Mouse (Mus musculus) adrenal gland, adult 8-10 months (tissue): ENCODE data around the gene Pik3r2. TPM values are rescaled to one million over a fixed set of nuclear protein-coding genes. Genes with fewer than 3 reads are reported as not detected.
A peak's percentile ranks its signal among the peaks of the same experiment; 100 is the strongest.
"Not testable (repeated sequence)": the region's sequence is repeated elsewhere in the genome, so short reads cannot be mapped to it uniquely, and the experiment has no call there.

Experiments
- DNase-seq: peaks from one replicate; pipeline ENCODE4 v3.0.0; 2022
- total RNA-seq, 4 experiments: library from RNA; stranded (reverse); gene quantifications; 2 replicates each; pipeline ENCODE4 v1.2.4; 2022

The Pik3r2 gene
- 10 to 100 TPM; 44.0 to 73.8 (median 57.9) TPM for total RNA-seq

DNA sequence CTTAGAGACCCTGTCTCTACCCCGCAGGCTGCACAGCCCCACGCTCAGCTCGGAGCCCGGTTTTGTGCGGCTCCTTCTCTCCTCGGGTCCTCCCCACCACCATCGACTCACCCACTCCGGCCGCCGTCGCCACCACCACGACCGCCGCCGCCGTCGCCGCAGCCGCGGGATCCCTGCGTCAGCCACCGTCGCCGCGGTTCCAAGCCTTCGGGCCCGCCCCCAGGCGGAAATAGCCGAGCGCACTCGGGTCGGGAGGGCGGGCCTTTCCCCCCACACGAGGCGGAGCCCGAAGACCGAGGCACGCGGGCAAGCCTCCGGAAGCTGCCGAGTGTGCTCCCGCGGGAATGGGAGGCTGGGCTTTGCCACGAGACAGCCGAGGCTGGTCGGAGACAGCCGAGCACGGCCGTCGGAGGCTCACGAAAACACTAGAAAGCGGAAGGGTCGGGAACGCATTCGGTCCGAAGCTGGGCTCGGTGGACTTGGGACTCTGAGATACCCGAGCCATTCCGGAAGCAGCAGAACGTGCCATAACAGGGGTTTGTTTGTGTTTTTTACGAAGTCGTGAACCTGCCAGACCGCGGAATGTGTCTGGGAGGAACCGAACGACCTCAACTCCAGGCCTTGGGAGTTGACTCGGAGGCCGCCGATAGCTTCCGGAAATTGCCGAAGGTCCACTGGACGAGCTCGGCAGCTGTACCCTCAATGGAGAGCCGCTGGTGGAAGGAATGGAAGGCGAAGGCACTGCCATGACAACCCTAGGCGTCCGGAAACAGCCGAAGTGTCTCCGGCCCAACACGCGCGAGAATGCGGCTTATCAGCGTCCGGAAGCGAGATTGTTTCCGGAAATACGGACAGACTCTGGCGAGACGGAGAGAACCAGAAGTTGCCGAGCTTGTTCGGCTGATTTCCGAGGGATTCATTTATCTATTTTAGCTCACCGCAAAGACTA, at the start of gene Pik3r2:
TSS of gene Pik3r2 (minus strand) at position 218 of the 949 bp plus-strand sequence.
- DNase-seq = peak; percentile 97

GRCm38 (mm10) chr8:70825816-70826215, 49.3 kb upstream of the Pik3r2 start:
- DNase-seq = no peak

GRCm38 (mm10) chr8:70823802-70824201, 47.3 kb upstream of the Pik3r2 start:
- no peak for DNase-seq

DNA sequence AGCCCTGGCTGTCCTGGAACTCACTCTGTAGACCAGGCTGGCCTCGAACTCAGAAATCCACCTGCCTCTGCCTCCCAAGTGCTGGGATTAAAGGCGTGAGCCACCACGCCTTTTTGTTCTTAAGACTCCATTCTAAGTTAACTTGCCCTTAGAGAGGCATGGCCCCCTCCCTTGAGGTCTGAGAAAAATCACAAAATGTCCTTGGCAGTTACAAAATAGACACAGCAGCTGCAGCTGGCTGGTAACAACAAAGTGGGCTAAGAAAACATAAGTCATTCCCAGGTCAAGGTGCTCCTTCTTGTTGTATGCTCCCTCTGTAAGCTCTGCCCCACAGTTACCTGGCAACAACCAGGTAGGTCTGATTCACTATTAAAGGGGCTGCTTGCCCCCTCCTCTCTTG, 46.1 kb upstream of the Pik3r2 start:
- not testable (repeated sequence) for DNase-seq

GRCm38 (mm10) chr8:70821992-70822391, 45.5 kb upstream of the Pik3r2 start:
- no peak for DNase-seq

DNA sequence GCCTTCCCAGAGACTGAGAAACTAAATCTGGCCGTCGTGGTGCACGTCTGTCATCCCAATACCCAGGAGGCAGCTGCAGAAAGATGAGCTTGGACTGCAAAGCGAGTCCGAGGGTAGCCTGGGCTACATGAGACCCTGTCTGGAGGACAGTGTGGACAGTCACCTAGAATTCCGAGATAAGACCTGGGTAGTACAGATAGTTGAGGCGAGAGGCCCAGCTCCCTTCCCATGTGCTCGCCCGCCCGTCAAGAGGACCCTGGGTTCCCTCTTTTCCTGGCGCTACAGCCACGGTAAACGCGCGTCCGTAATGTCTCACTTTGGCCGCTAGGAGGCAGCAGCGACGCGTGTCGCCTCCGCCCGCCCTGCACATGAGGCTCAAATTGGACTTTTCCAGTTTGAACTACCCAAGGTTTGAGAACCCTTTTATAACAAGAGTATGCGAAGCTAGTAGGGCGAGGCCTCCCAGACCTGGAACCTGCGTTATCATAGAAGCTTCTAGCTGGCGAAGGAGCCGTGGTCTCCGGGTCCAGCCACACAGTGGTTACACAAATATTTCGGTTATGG, 45.0 kb upstream of the Pik3r2 start:
- no peak for DNase-seq

DNA sequence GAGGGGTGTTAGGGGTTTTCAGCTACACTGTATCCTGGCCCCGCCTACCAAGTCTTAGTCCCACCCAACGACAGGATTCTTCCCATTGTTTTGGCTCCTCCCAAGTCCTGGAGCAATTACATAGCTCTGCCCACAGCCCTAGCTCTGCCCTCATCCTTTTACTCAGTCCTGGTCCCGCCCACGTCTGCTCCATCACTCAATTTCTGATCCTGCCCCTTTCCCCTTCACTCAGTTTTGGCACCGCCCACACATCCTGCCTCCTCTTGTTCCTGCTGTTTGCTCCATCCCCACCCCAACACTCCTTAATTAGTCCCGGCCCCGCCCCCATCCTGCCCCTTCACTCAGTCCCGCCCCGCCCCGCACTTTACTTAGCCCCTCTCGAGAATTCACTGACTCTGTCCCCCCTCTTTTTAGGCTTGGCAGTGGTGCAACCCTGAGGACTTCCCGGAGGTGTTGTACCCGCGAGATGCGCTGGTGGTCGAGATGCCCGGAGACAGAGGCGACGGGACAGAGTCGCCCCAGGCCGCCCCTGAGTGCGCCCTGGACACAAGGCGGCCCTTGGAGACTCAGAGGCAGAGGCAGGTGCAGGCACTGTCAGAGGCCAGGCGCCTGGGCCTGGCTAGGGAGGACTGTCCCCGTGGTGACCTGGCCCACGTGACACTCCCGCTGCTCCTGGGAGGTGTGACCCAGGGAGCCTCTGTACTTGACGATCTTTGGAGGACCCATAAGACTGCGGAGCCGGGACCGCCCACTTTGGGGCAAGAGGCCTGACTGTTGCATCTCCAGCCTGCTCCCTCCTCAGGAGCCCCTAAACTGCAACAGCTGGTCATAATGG, 43.8 kb upstream of the Pik3r2 start:
- no peak for DNase-seq

GRCm38 (mm10) chr8:70816679-70817078, 40.2 kb upstream of the Pik3r2 start:
- no peak for DNase-seq

DNA sequence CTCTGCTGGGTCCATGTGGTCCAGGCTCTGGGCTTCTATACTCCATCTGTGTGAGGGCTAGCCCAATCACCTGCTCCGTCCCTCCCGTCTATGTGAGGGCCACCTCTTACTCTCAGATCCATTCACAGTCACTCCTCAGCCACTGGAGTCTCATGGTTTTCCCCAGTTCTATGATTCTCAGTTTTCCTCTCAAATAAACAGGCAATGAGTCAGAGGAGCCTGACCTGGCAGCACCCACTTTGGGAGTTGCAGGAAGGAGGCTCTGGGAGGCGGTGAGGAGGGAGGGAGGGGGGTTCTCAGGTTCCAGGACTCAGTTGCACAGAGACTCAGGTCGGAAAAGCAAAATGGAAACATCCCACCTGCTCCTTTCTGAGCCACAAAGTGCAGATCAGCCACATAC, 36.4 kb upstream of the Pik3r2 start:
- DNase-seq = no peak

GRCm38 (mm10) chr8:70812055-70812454, 35.5 kb upstream of the Pik3r2 start:
- no peak for DNase-seq

- DNase-seq = no peak
Observed at GRCm38 (mm10) chr8:70810962-70811680, 34.6 kb upstream of the Pik3r2 start.

- no peak for DNase-seq
Observed at GRCm38 (mm10) chr8:70808955-70809701, 32.6 kb upstream of the Pik3r2 start.

GRCm38 (mm10) chr8:70808239-70808638, 31.7 kb upstream of the Pik3r2 start, which contains the start of gene Il12rb1:
Gene Il12rb1 (plus strand): TSS chr8:70808449.
- DNase-seq = no peak

DNA sequence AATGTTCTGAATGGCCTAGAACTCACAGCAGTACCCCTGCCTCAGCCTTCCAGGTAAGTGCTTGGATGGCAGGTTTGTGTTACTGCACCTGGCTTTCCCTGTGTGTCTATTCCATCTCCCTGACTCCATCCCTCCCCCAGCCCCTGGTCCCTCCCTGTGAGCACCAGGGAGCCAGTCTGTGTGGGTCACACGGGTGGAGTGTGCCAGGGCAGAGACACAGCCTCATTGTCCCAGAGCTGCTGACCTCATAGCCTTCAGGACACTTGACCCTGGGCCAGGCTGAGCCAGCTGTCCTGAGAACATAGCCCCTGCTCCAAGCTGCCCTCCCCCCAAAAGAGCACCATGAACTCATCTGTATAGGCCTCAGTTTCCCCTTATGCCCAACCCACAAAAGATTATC, 30.8 kb upstream of the Pik3r2 start:
- no peak for DNase-seq

DNA sequence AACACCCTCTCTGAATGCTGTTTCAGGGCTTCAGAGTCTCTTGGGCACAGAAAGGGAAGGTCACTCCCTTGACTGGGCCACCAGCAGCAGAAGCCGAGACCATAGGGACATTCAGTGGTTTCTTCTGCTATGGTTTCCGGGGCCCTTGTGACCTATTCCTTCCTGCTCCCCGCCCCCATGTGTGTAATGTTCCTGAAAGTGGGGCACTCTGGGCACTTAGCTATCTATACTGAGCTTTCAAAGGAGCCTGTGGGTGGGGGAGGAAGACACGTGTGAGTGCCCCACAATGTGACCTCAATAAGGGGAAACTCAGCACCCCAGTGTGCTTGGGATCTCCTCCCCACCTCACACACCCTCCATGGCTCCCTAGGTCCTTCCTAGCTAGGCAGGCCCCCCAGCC, 30.0 kb upstream of the Pik3r2 start:
- no peak for DNase-seq

GRCm38 (mm10) chr8:70804481-70805206, 28.1 kb upstream of the Pik3r2 start, which contains the start of gene Mast3:
Gene Mast3 (minus strand): TSS chr8:70805054.
- peak; percentile 79 for DNase-seq

DNA sequence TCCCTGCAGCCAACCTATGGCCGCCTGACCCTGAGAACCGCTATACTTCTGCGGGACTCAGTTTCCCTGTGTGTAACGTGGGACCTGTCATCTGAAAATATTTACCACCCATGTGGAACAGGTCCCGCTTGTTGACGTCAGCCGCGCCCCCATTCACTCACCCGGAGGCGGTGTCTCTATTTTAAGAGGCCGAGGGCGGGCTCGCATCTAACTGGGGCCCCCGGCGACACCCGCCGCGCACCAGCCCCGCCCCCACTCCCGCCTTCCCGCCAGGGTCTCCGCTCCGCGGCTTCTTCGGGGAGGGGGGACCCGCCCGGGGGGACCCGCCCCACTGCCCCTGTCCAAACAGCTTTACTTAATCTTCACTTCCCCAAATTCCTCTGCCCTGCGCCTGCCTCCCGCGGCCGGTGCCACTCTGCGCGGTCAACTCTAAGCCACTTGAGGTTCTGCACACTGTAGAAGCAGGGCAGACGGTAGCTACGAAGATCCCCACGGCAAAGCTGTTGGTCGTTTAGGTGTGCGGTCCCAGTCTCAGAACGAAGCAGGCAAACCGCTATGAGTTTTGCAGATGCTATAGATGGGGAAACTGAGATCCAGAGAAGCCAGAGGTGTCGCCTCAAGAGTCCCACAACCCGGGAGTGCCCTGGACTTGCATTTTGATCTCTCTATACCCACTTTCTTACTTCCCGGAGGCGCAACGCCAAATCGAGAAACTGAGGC, 27.4 kb upstream of the Pik3r2 start:
- no peak for DNase-seq

- DNase-seq = no peak
Observed at GRCm38 (mm10) chr8:70802786-70803510, 26.4 kb upstream of the Pik3r2 start.

GRCm38 (mm10) chr8:70801830-70802229, 25.3 kb upstream of the Pik3r2 start:
- DNase-seq = no peak
